Mouse (Mus musculus): Measurements from ENCODE around the gene Fam111a.
"Not testable (repeated sequence)": the region's sequence is repeated elsewhere in the genome, so short reads cannot be mapped to it uniquely, and the experiment has no call there.

The Fam111a gene

DNA sequence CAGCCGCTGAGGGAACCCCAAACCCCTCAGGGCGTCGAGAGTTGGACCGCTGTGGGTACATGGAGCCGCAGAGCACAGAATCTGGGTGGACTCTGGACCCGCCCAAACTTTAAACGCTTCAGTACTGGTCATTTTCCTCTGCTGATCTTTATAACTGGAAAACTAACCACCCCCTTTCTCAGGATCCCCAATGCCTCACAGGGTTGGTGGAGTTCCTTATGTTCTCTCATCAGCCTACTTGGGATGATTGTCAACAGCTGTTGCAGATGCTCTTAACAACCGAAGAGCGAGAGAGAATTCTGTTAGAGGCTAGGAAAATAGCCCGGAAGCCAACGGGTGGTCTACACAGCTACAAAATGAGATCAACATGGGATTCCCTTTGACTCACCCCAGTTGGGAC, at the start of gene Fam111a:
Fam111a (plus strand) TSS at position 301 of the 400 bp plus-strand sequence.
- DNase-seq (ENCODE audit: low spot score): not testable (repeated sequence)

DNA sequence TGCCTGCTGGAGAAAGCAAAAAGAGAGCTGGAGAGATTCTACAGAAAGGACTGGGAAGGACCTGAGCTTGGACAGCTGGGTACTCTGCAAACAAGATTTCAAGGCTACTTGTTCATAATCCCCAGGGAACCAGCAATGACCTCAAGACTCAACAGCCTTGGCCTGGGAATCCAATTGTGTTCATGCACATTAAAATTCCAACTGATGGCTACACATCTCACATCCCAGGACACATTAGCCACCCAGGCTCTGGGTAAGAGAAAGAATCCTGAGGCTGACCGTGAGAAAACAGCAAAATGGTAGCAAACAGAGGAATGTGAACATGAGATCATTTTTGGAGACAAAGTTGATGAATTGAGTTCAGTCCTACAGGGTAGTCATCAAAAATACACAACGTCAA, 49.3 kb upstream of the Fam111a start:
- no peak for DNase-seq (ENCODE audit: low spot score)

DNA sequence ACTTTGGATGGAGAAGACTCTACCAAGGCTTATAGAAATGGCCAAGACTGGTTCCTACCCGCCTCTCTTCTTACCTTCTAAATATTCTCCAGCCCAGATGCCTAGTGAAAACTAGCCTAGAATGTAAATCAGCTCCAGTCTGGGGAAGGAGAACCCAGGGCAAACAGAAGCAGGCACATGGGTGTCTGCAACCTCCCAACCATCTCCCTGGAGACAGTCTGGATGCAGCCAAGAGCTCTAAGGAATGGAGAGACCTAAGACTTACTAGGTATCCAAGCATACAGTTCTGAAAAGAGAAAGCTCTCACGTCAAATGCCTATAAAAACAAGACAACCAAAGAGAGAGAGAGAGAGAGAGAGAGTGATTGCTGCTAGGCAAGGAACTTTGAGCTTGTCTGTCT, 47.6 kb upstream of the Fam111a start:
- DNase-seq (ENCODE audit: low spot score): no peak

DNA sequence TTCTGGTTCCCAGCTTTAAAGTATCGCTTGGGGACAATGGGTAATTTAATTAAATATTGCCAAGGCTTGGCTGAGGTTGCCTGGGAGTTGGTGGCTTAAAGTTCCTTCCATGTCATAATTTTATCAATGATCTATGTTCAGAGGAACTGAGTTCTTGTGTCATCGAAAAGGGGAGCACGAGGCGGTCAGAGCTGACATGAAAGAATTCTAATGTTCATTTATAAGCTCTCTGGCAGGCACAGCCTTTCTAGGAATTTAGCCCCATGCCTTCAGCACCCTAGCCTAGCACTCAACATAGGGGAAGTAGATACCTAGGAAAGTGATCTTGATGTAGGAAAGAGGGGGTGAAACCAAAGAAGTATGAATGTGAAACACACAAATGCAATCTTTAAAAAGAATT, 47.2 kb upstream of the Fam111a start:
- DNase-seq (ENCODE audit: low spot score): no peak

DNA sequence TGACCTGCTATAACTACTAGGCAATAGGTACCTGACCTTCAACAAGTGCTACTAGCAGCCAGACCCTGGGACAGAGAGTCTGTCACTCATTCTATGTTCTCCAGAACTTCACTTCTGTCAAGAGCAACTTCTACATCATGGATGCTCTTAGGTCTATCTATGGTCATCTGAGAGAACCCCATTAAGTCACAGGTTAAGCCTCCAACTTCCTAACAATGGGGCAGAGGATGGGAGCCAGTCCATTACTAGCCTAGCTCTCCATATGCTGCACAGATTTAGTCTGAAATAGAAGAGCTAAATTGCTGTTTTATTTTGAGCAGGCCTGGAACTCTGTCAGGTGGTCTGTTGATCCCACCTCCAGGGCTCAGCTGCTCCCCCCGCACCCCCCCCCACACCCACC, 46.6 kb upstream of the Fam111a start:
- no peak for DNase-seq (ENCODE audit: low spot score)

DNA sequence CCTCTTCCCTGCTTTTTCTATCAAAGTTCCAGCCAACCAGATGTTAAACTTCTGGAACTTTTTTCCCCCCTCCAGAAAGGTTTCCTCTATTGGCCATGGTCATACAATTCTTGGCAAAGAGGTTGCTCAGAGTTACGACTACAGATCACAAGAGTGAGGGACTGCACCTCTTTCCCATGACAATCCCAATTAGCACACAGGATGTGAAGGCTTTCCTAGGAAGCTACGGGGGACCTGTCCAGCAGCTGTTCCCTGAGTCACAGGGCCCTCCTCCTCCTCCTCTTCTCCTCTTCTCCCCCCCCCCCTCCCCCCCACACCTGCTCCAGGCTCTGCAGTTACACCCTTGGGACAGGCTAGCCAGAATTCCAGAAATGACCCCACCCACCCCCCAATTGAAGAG, 46.1 kb upstream of the Fam111a start:
- peak; percentile 40 for DNase-seq (ENCODE audit: low spot score)

DNA sequence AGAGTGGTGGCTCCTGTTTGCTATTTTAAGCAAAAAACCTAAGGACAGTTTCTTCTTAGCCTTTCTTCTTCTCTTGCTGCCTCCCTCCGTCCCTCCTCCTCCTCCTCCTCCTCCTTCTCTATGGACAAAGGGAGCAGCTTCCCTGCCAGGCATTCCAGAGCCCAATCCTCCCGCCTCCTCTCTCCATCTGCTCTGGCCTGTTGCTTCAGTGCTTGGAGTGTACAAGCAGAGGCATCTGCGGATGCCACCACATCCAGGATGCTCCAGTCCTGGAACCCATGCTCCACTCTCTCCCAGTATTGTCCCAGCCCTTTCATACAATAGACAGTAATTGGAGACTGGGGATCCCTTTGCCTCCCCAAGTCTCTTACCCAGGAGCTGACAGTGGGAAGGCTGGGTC, 45.4 kb upstream of the Fam111a start:
- DNase-seq (ENCODE audit: low spot score): peak; percentile 77

DNA sequence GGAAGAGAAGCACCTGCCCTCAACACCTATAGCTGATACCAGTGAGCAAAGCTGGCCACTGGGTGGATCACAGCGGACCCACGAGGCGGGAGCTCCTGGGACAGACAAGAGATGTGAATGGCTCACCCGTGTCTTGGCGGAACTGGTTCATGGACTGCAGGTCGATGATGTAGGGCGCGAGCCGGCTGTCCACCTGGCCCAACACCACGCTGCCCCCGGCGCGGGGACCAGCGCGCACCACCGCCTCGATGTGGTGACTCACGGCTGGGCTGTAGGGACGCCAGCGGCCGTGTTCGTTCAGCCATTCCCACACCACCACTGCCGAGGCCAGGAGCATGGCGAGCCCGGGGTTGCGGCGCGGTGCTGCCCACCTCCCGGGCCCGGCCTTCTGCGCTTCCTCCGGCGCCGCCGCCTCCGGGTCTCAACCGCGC, 44.6 kb upstream of the Fam111a start:
- peak; percentile 48 for DNase-seq (ENCODE audit: low spot score)

DNA sequence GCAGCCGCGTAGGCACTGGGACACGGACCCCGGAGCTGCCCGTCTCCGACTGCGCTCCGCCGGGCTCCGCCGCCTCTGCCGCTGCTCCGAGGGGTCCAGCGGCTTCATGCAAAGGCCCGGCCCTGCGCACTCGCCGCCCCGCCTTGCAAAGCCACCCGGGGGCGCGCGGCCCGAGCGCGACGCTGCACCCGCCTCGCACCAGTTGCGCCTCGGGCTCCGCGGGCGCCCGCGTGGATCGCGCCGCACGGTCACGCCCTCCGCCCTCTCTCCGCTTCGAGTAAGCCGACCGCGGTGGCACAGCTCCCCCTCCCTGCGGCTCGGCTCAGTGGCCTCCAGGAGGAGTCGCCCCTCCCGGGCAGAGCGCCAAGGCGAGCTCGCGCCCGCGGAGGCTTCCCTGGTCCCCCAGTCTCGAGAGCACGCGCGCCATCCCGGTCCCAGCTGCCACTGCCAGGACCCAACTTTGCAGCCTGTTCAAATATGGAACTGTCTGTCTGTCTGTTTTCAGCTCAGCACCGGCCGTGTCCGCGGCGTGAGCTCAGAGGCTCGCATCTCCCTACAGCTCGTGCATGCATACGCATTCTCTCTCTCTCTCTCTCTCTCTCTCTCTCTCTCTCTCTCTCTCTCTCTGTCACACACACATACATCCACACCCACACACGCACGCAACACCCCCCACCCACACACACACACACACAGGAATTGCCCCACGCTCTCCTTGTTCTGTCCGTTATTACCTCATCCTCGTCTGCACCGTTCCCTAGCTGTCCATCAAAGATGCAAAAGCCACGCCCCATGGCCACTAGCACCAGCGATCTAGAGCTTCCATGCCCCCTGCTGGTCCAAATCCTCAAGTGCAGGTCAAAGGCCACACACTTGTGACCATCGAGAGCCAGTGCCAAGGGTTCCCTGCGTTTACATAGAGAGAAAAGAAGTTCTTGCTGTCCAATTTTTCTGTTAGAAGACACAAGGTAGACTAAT, 43.9 kb upstream of the Fam111a start, which contains the start of gene Dtx4:
Dtx4 (minus strand) TSS at position 85 of the 978 bp plus-strand sequence.
- peak; percentile 99 for DNase-seq (ENCODE audit: low spot score)

DNA sequence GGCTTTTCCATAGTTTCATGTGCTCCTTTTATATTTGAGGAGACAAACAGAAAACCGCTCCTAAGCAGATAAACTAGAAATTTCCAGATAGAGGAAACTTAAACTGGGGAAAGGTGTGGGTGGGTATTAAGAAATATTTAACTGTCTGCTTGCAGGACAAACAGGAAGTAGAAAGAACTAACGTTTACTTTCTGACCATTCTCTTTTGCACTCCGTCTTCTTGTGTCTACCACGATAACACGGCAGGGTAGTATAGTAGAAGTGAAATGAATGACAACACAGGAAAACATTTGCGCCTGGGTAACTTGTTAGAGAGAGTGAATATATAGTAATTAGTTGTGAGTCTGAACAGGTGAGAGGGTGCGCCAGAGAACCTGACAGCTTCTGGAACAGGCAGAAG, 42.8 kb upstream of the Fam111a start:
- no peak for DNase-seq (ENCODE audit: low spot score)

DNA sequence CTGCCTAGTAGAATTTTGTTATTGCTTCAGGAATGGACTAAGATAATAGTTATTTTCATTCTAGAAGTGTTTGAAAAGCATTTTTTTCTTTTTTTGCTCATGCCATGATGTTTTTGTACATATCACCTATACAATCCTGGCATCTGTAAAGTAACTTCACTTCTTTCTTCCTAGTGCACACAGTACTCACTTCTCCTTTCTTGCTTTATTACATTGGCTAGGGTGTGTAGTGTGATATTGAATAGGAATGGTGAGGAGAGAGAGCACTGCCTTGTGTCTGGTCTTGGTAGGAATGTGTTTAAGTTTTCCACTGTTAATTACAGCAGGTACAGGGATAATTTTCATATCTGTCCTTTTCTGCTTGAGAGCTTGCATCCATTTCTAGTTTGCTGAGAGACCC, 30.9 kb upstream of the Fam111a start:
- no peak for DNase-seq (ENCODE audit: low spot score)

DNA sequence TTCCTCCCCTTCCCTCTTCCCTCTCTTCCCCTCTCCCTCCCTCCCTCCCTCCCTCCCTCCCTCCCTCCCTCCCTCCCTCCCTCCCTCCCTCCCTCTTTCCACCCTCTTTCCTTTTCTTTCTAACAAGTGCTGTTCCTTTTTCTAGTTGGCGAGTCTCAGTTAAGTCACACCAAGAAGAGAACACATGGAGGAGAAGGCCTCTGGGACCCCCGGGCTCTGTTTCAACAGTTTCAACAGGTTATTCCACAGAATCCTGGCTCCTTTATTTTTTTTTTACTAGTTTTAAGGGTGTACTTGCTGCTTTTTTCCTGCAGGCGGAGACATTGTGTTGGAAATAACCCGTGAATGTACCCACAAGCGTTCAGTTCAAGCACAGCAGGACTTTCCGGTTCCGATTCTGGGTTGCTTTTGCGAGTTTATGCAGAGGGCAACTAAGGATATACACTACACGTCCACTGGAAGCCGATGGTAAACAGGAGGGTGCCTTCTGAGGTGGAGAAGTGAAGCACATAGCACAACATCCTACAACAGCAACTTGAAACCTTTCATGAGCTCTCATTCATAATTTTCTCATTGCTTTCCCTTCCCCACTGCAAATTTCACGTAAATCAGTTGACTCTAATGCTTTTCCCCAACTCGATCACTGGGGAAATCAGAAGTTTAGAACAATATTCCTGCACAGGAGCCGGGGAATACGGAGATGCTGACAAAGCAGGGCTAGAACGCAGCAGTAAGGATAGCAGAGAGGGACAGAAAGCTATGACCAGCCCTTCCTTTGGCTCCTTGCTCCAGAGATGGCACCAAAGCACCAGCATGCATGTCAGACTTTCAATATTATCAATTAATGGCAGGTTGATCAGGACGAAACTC, 27.6 kb upstream of the Fam111a start:
- peak; percentile 74 for DNase-seq (ENCODE audit: low spot score)

DNA sequence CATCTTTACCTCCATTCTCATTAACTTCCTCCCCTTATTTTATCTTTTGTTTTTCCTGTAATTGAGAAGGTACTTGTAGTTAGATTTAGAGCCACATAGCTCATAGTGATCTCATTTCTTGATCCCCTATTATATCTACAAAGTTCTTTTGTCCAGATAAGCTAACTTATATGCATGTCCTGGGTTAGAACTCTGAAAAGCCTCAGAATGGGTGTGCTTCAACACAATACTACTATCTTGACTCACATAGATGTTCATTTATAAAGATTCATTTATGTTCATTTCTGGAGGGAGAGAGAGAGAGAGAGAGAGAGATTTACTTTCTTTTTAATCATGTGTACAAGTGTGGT, 27.0 kb upstream of the Fam111a start:
- DNase-seq (ENCODE audit: low spot score): no peak

DNA sequence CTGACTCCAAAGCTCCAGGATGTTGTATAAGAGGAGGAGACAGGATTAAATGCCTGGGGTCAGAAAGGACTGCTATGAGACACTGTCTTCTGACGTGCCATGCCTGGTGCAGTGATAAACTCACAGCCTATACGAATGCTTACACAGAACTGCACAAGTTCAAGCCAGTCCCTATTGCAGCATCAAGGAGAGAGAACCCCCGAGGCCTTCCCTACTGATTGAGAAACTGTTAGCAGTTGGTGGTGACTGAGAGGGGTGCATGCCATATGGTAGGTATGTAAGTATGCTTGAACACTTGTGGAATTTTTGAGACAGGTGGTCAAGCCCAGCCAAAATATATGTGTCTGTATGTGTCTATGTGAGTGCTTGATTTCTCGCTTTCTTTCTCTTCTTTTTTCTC, 22.2 kb upstream of the Fam111a start:
- DNase-seq (ENCODE audit: low spot score): no peak

DNA sequence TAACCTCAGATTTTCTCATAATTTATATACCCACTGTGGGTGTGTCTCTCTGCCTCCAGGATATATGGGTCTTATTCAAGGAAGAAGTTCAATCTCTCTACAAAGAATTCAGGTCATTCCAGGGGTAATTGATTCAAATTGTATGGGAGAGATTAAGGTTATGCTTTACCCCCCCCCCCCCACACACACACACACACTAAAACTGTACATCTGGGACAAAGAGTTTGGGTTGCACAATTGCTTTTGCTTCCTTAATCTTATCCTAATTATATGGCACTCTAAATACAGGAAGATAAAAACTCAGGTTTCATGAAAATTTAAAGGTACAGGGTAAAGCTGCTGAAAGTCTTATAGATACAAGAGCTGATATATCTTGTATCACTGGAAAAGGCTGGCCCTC, 8.4 kb upstream of the Fam111a start:
- DNase-seq (ENCODE audit: low spot score): no peak

DNA sequence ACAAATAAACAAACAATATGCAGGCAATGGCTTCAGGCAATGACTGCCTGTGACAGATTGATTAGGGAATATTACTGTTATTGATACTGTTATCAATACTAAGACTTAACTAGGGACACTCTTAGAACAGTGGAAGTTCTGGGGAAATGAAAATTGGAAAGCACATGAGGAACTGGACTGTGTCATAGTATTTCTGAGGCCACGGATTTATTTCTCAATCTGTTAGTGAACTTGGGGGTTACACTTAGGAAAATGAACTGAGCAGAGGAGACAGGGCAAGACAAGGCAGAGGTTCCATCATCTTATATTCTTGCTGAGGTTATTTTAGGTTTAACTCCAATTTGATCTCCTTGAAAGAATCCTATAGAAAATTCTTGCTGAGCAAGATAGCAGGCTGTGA, 5.6 kb upstream of the Fam111a start:
- DNase-seq (ENCODE audit: low spot score): no peak

DNA sequence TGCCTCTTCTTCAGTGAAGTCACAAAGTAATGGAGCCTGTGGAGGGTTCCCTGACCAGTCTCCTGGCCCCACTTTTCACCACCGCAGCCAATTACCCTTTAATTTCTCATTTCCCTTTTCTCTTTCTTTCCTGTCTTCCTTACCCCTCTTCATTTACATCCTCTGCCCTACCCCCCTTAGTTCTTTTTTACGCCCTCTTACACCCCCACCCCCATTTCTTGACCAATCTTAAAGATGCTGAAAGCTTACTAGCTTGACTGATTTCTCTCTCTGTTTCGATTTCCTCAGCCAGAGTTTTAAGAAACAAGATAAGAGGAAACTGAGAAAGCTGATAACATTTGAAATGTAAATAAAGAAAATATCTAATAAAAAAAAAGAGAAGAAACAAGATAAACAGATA, 4.8 kb upstream of the Fam111a start:
- DNase-seq (ENCODE audit: low spot score): no peak

DNA sequence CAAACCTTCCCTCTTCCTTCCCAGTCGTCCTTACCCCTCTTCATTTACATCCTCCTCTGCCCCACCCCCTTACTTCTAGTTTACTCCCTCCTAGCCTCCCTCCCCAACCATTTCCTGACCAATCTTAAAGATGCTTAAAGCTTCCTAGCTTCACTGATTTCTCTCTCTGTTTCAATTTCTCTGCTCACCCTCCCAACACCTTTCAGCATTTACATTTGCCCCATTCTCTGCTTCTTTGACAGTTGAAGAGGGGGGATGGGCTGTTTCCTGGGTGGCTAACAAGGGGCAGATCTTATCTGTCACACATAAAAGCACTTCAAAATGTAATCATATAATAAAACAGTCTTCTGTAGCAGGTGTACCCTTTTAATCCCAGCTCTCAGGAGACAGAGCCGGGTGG, 3.9 kb upstream of the Fam111a start:
- DNase-seq (ENCODE audit: low spot score): no peak

DNA sequence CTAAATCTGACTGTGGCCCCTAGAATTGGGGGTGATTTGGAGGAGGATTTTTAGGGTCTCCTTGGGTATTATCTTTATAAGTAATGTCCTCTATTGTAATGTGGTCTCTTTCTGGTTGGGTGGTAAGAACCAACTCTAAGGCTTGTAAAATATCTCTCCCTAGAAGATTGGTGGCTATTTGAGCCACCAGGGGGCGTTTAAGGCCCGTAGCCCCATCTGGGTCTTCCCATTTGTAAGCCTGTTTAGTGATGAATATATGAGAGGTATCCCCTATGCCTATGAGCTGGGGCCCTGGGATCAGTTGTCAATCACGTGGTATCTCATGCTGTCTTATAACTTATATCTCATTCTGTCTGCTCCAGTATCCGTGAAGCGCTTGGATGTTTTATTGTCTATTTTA, 3.6 kb downstream of the Fam111a start:
- DNase-seq (ENCODE audit: low spot score): no peak

DNA sequence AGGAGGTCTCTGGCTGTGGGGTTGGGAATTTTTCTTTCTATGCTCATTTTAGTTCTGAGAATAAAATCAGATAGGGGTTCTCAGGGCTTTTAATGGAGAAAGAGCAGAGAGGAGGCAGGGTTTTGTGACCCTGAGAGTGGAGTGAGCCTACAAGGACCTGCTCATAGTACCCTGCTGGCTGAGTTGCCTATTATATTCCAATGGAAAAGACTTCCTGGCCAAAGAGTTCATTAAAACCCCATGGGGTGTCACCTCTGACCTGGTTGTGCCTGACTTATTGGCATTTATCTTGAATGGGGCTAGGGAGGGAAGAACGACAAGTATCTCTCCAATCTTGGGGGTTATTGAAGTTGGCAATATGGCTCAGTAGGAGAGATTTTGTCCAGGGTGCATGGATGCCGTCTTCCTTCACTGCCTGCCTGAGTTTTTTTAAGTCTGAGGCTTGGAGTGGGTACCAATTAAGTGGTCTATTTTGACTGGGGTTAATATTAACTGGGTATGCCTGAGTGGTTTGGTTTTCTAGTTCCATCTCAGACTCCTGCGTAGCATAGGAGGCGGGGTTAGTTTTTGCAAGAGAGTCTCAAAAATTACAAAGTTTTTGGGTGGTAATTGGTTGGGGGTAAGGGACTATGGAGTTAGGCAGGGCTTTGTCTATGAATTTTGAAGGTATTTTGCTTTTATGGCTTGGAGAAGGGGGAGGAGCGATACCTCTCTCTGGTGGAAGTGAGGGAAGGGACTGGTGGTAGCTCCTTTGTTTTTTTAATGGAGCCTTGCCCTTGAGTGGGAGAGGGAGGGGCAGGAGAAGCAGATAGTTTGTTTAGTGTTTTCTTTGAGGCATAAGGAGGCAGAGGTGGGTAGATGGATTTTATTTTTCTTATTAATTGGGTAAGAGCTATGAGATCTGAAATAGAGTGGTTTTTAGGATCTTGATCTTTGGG, 4.7 kb downstream of the Fam111a start:
- DNase-seq (ENCODE audit: low spot score): no peak

DNA sequence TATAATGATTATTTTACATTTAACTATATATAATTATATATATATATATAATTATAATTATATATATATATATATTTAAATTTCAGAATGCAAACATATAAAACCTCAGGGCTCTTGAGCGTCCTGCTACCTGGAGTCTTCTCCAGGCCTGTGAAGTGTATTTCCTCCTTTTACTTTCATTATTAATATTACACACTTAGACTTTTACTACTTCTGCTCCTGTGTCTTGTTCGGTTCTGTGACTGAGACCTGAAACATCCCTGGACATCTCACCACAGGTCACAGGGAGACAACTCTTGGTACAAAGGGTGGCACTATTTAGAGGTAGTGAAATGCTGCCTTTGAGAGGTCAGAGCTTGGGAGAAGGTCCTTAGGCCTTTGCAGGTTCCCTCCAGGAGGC, 10.8 kb downstream of the Fam111a start:
- no peak for DNase-seq (ENCODE audit: low spot score)

DNA sequence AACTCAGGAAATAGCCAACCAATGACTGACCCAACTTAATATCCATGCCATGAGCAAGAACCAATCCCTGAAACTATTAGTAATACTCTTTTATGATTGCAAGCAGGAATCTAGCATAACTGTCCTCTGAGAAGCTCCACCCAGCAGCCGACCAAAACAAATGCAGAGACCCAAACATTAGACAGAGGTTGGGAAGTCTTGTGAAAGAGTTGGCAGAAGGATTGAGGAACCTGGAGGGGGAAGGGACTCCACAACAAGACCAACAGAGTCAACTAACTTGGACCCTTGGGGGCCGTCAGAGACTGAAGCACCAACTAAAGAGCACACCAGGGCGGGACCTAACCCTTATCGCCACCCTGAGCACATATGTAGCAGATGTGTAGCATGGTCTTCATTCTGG, 12.7 kb downstream of the Fam111a start:
- DNase-seq (ENCODE audit: low spot score): no peak

Measured in embryo, embryonic 10 days (tissue).